Mouse (Mus musculus) forebrain, embryonic 14.5 days (tissue): ENCODE data around the gene Rps26. TPM values are rescaled to one million over a fixed set of nuclear protein-coding genes. Genes with fewer than 3 reads are reported as not detected.
"Not testable (repeated sequence)": the region's sequence is repeated elsewhere in the genome, so short reads cannot be mapped to it uniquely, and the experiment has no call there.

Experiments used
- ATAC-seq: fragments of 200-750 bp; cut with Nextera tagmentation; 2 replicates; pipeline ENCODE4 v1.8.0; 2017; ENCODE audit warnings: mild to moderate bottlenecking, moderate library complexity
- DNase-seq: peaks from one replicate; pipeline ENCODE4 v3.0.0-alpha.2; 2015; ENCODE audit warnings: low spot score
- H3K27ac ChIP-seq: fragments of 300-500 bp; sonication (generic); 2 replicates; pipeline ENCODE4 v1.5.1; 2014; ENCODE audit warnings: low read depth, mild to moderate bottlenecking, control low read depth, low read length, moderate library complexity
- H3K27me3 ChIP-seq: fragments of 300-500 bp; sonication (generic); replicated peaks from 2 replicates; pipeline ENCODE4 v1.6.1; 2014; ENCODE audit warnings: low read length, control low read depth, mixed read lengths; ENCODE audit not compliant: control insufficient read depth, insufficient read depth
- H3K36me3 ChIP-seq: fragments of 300-500 bp; sonication (generic); 2 replicates; pipeline ENCODE4 v1.6.1; 2014; ENCODE audit warnings: low read length, control low read depth; ENCODE audit not compliant: control insufficient read depth, insufficient read depth
- H3K4me1 ChIP-seq: fragments of 300-500 bp; sonication (generic); 2 replicates; pipeline ENCODE4 v1.6.1; 2014; ENCODE audit warnings: antibody characterized with exemption, low read length, control low read depth; ENCODE audit not compliant: control insufficient read depth, insufficient read depth
- H3K4me2 ChIP-seq: fragments of 300-500 bp; sonication (generic); 2 replicates; pipeline ENCODE4 v1.6.1; 2014; ENCODE audit warnings: mild to moderate bottlenecking, control low read depth, low read length
- H3K4me3 ChIP-seq: fragments of 300-500 bp; sonication (generic); 2 replicates; pipeline ENCODE4 v1.5.1; 2014; ENCODE audit warnings: low read depth, low read length, control low read depth
- H3K9ac ChIP-seq: fragments of 300-500 bp; sonication (generic); 2 replicates; pipeline ENCODE4 v1.6.1; 2014; ENCODE audit warnings: mild to moderate bottlenecking, low read length, control low read depth, moderate library complexity
- H3K9me3 ChIP-seq: fragments of 300-500 bp; sonication (generic); replicated peaks from 2 replicates; pipeline ENCODE4 v1.6.1; 2016; ENCODE audit warnings: low read length, control low read depth, mixed read lengths; ENCODE audit not compliant: control insufficient read depth
- WGBS: fragments of 180-500 bp; shearing (Covaris S2); extraction: QIAGEN DNeasy Blood & Tissue Kit; methylation state at CpG from one replicate; pipeline ENCODE4 v1.1.7; 2014; 5-methylcytosine and 5-hydroxymethylcytosine counted together
- polyA plus RNA-seq: library from polyadenylated mRNA; unstranded; fragments of >200 nt; fragmentation: Nextera tagmentation; extraction: Ambion mirVana; gene quantifications from 2 replicates; pipeline ENCODE4 v1.2.1, GENCODE M21; 2014

The Rps26 gene
- polyA plus RNA-seq, 1 experiment from 2014 or later: 721 TPM

GRCm38 (mm10) chr10:128621986-128622520, 4.5 kb downstream of the Rps26 start:
- Histone ChIP-seq H3K36me3 (peaks cover 27% of the 10 kb centered on the region), H3K4me3 (no peak overlapping the region), H3K27ac (no peak overlapping the region), H3K4me2 (no peak overlapping the region), H3K4me1 (peaks cover 8% of the 10 kb centered on the region), H3K9ac (no peak overlapping the region), H3K27me3 (no peaks in the 10 kb centered on the region), H3K9me3 (no peaks in the 10 kb centered on the region)
- 75% methylated on average over 3 of the region's 3 CpGs for WGBS
- ATAC-seq: no peak
- no peak for DNase-seq

GRCm38 (mm10) chr10:128620241-128620640, 6.3 kb downstream of the Rps26 start:
- no peaks in the 10 kb centered on the region for H3K27me3 ChIP-seq
- H3K36me3 ChIP-seq: peaks cover 22% of the 10 kb centered on the region
- no peak overlapping the region for H3K27ac ChIP-seq
- H3K4me1 ChIP-seq: peaks cover 3% of the 10 kb centered on the region
- H3K9ac ChIP-seq: no peak overlapping the region
- no peak overlapping the region for H3K4me2 ChIP-seq
- ATAC-seq (no peak), DNase-seq (no peak)
- no peaks in the 10 kb centered on the region for H3K9me3 ChIP-seq
- H3K4me3 ChIP-seq: no peak overlapping the region

GRCm38 (mm10) chr10:128619148-128619547, 7.4 kb downstream of the Rps26 start:
- not testable (repeated sequence) for H3K9ac ChIP-seq, ATAC-seq, H3K4me1 ChIP-seq, H3K4me3 ChIP-seq, DNase-seq, H3K4me2 ChIP-seq, H3K27ac ChIP-seq, H3K27me3 ChIP-seq, H3K9me3 ChIP-seq
- H3K36me3 ChIP-seq: peaks cover 12% of the 10 kb centered on the region
- WGBS: 91% methylated on average over 5 of the region's 5 CpGs

- H3K9ac ChIP-seq: no peak overlapping the region
Observed at GRCm38 (mm10) chr10:128618570-128618969, 8.0 kb downstream of the Rps26 start.

DNA sequence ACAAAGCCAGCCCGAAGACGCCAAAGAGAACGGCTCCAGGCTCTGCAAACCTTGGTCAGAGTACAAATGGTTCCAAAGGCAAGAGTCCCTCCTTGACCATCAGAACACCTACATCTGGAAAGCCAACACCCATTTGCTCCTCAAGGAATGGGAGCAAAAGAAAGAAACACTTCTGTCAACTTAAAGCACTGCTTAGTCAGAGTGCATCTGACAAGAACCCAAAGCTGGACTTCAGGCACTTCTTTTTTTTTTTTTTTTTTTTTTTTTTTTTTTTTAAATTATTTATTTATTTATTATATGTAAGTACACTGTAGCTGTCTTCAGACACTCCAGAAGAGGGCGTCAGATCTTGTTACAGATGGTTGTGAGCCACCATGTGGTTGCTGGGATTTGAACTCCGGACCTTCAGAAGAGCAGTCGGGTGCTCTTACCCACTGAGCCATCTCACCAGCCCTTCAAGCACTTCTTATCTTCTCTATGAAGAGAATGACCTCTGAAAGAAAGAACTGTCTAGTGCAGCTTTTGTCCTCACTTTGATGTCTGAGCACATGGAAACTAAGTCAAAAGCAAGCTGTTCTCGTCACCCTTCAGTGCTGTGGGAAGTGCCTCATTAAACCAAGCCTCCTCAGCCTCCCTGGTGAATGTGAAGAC, 10.6 kb downstream of the Rps26 start:
- H3K27ac ChIP-seq, ATAC-seq, H3K9me3 ChIP-seq, H3K9ac ChIP-seq, DNase-seq, H3K4me3 ChIP-seq, H3K4me1 ChIP-seq, H3K36me3 ChIP-seq, H3K27me3 ChIP-seq, H3K4me2 ChIP-seq: not testable (repeated sequence)
- 83% methylated on average over 6 of the region's 7 CpGs for WGBS

More at GRCm38 (mm10) chr10:128618570-128618969, 8.0 kb downstream of the Rps26 start:
- H3K4me2 ChIP-seq: no peak overlapping the region
- H3K36me3 ChIP-seq: peaks cover 6% of the 10 kb centered on the region; the same call in 1 of the 2 replicates
- H3K4me1 ChIP-seq: no peaks in the 10 kb centered on the region
- no peak overlapping the region for H3K4me3 ChIP-seq
- ATAC-seq: no peak
- no peaks in the 10 kb centered on the region for H3K9me3 ChIP-seq
- H3K27ac ChIP-seq: no peak overlapping the region
- H3K27me3 ChIP-seq: no peaks in the 10 kb centered on the region
- 74% methylated on average over 1 of the region's 1 CpGs for WGBS
- no peak for DNase-seq

DNA sequence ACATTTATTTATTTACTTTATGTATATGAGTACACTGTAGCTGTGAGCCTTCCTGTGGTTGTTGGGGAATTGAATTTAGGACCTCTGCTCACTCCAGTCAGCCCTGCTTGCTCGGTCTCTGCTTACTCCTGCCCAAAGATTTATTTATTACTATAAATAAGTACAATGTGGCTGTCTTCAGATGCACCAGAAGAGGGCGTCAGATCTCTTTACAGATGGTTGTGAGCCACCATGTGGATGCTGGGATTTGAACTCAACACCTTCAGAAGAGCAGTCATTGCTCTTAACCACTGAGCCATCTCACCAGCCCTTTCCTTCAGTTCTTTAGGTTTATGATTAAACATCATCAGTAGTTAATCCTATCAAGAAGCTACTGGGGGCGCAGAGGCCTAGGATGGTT, 11.6 kb downstream of the Rps26 start:
- H3K36me3 ChIP-seq: no peaks in the 10 kb centered on the region
- DNase-seq (no peak), ATAC-seq (no peak)
- H3K4me1 ChIP-seq: no peaks in the 10 kb centered on the region
- no peaks in the 10 kb centered on the region for H3K27me3 ChIP-seq
- 52% methylated on average over 3 of the region's 3 CpGs for WGBS
- H3K4me2 ChIP-seq: no peak overlapping the region
- H3K9me3 ChIP-seq: no peaks in the 10 kb centered on the region
- no peak overlapping the region for H3K9ac ChIP-seq
- no peak overlapping the region for H3K4me3 ChIP-seq
- H3K27ac ChIP-seq: no peak overlapping the region

- H3K9me3 ChIP-seq, H3K27me3 ChIP-seq, H3K4me3 ChIP-seq, ATAC-seq, H3K4me2 ChIP-seq, H3K4me1 ChIP-seq, H3K27ac ChIP-seq, H3K36me3 ChIP-seq, DNase-seq, H3K9ac ChIP-seq: not testable (repeated sequence)
- 66% methylated on average over 4 of the region's 4 CpGs for WGBS
Observed at GRCm38 (mm10) chr10:128613820-128614219, 12.7 kb downstream of the Rps26 start.

GRCm38 (mm10) chr10:128613154-128613440, 13.4 kb downstream of the Rps26 start:
- Histone ChIP-seq H3K36me3 (no peaks in the 10 kb centered on the region), H3K9me3 (no peaks in the 10 kb centered on the region), H3K27ac (no peak overlapping the region), H3K4me2 (no peak overlapping the region), H3K4me1 (no peaks in the 10 kb centered on the region), H3K27me3 (no peaks in the 10 kb centered on the region), H3K4me3 (no peak overlapping the region), H3K9ac (no peak overlapping the region)
- ATAC-seq: 0 out of 2 replicates have a peak, but pooled peaks have one; percentile 20
- no peak for DNase-seq
- 44% methylated on average over 6 of the region's 6 CpGs for WGBS

DNA sequence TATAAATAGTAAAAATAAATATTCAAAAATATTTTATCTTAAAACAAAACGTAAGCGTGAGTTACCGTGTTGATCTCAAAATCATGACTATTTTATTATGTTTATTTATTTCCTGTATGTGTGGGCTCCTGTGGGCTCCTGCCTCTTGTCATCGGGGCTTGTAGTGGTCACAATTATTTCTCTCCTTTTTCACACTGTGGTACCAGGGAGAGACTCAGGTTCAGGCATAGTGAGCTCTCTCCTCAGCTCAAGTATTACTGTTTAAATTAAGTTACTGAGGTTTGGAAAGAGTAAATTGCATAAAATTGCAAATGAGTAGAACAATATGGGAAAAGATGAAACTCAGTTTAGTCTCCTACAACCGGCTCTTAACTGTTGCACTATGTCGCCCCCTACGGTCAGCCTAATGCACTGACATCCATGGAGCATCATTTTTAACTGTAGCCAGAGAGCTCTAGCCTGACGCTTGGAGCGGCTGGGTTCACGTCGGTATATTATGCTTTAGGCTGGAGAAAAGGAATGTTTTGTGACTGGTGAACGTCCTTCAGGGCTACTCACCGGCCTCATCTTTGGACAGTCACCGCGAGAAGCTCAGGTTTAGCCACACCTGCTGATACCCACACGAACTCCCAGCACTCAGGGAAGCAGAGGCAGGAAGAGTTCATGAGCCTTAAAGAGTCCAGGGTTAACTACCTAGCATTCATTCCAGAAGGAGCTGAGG, 14.0 kb downstream of the Rps26 start:
- ATAC-seq (0 out of 2 replicates have a peak, but pooled peaks have one; percentile 76), DNase-seq (peak; percentile 89)
- H3K4me1 ChIP-seq: no peaks in the 10 kb centered on the region
- no peaks in the 10 kb centered on the region for H3K36me3 ChIP-seq
- WGBS: 17% methylated on average over 16 of the region's 16 CpGs
- H3K27me3 ChIP-seq: no peaks in the 10 kb centered on the region
- H3K9ac ChIP-seq: no peak overlapping the region
- no peak overlapping the region for H3K4me3 ChIP-seq
- H3K9me3 ChIP-seq: no peaks in the 10 kb centered on the region
- H3K4me2 ChIP-seq: no peak overlapping the region
- H3K27ac ChIP-seq: no peak overlapping the region
